Mouse (Mus musculus) limb, embryonic 10.5 days (tissue): ENCODE data around the gene Slamf7. TPM values are rescaled to one million over a fixed set of nuclear protein-coding genes. Genes with fewer than 3 reads are reported as not detected.

Experiments
- DNase-seq: peaks from one replicate; pipeline ENCODE4 v3.0.0-alpha.2; 2017; ENCODE audit warnings: low spot score
- H3K27ac ChIP-seq: fragments of 300-500 bp; sonication (generic); 2 replicates; pipeline ENCODE4 v1.5.1; 2016; ENCODE audit warnings: mild to moderate bottlenecking
- H3K27me3 ChIP-seq: fragments of 300-500 bp; sonication (generic); 2 replicates; pipeline ENCODE4 v1.6.1; 2016; ENCODE audit warnings: low read depth, mild to moderate bottlenecking; ENCODE audit not compliant: poor library complexity, severe bottlenecking
- H3K36me3 ChIP-seq: fragments of 300-500 bp; sonication (generic); 2 replicates; pipeline ENCODE4 v1.6.1; 2016; ENCODE audit warnings: mild to moderate bottlenecking, moderate library complexity
- H3K4me1 ChIP-seq: fragments of 300-500 bp; sonication (generic); 2 replicates; pipeline ENCODE4 v1.6.1; 2016
- H3K4me3 ChIP-seq: fragments of 300-500 bp; sonication (generic); 2 replicates; pipeline ENCODE4 v1.5.1; 2016; ENCODE audit warnings: mild to moderate bottlenecking, moderate library complexity
- H3K9me3 ChIP-seq: fragments of 300-500 bp; sonication (generic); replicated peaks from 2 replicates; pipeline ENCODE4 v1.6.1; 2016; ENCODE audit warnings: mild to moderate bottlenecking
- WGBS: fragments of 180-500 bp; shearing (Covaris S2); methylation state at CpG from one replicate; pipeline ENCODE4 v1.1.7; 2016; 5-methylcytosine and 5-hydroxymethylcytosine counted together
- polyA plus RNA-seq: library from polyadenylated mRNA; unstranded; fragments of >200 nt; fragmentation: Nextera tagmentation; extraction: Ambion mirVana; gene quantifications from 2 replicates; pipeline ENCODE4 v1.2.1, GENCODE M21; 2016

Slamf7 gene
- polyA plus RNA-seq, 1 experiment from 2014 or later: not detected

DNA sequence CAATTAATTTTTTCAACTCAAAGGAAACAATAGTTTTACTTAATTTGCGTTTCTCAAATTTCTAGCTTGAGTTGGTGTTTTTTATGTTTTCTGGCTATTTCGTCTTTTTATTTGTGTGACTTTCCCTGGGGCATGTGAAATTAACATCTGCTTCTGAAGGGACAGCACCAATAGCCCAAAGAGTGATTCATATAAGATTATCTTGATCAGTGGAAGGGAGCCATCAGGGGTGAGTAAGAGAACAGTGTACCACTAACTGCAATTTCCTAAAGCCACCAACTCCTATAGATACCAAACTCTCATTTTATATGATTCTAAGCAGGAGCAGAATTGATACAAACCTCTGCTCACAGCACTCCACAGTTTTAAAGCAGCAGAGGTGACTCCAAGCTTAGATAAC, 10.9 kb upstream of the Slamf7 start:
- no peak for DNase-seq
- 92% methylated on average over 2 of the region's 2 CpGs for WGBS
- H3K4me1 ChIP-seq: no peaks in the 10 kb centered on the region

DNA sequence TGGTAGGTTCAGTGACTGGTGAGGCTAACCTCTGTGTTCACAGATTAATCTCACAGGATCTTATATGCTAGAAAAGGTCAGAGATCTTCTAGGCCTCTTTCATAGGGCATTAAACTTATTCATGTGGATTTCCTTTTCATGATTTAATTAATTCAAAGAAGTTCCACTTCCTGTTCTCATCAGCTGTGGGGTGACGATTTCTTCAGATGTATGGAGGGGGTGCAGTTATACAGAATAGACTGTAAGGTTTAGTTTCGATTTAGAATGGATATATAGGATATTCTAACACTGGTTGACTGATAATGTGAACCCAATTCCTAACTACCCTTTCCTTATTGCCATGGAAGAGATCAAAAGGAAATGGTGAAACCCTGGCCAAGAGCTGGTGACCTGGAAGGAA, 8.6 kb upstream of the Slamf7 start:
- WGBS: 87% methylated on average over 2 of the region's 2 CpGs
- no peak for DNase-seq

More for the DNA sequence above, 10.9 kb upstream of the Slamf7 start:
- Histone ChIP-seq H3K4me3 (no peak overlapping the region), H3K9me3 (no peaks in the 10 kb centered on the region), H3K27me3 (no peaks in the 10 kb centered on the region), H3K36me3 (no peaks in the 10 kb centered on the region), H3K27ac (no peak overlapping the region)

DNA sequence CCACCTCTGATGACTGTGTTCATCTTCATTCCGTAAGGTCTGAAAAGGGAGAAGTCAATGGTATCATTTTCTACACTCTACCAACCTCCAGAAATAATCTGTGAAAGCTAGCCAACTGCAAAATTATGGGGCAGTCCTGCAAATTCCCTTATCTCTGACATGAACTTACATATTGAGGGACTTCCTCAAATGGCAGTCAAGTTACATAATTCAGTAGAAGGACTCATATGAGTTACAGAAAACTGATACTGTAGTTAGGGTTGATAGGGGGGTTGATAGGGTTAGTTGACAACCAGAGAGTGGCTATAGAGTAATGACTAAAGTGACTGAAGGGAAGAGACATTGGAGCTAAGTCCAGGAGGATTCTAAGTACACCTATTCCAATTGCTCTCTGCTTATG, 7.6 kb upstream of the Slamf7 start:
- 95% methylated on average over 1 of the region's 1 CpGs for WGBS
- H3K4me1 ChIP-seq: no peaks in the 10 kb centered on the region

More for the DNA sequence above, 8.6 kb upstream of the Slamf7 start:
- Histone ChIP-seq H3K4me3 (no peak overlapping the region), H3K27me3 (no peaks in the 10 kb centered on the region), H3K27ac (no peak overlapping the region), H3K36me3 (no peaks in the 10 kb centered on the region), H3K9me3 (no peaks in the 10 kb centered on the region), H3K4me1 (no peaks in the 10 kb centered on the region)

DNA sequence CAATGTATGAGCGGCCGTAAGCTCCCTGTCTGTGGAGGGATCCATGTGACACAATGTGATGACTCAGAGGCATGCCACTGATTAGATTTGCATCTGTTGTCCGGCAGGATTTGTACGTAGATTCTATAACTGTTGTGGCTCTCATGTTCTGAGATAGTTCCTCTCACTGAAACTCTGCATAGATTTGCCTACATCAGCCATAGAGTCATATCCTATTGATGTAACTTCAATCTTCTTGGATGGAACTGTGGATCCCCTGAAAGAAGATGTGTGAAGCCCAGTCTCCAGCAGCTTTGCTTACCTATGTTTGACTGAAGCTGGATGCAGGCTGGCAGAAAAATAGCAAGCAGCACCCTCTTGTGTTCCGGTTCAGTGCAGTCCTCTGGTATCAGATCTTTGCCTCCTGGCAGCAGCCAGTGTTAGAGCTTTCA, 5.7 kb upstream of the Slamf7 start:
- H3K4me3 ChIP-seq: no peak overlapping the region
- H3K27ac ChIP-seq: no peak overlapping the region
- no peaks in the 10 kb centered on the region for H3K36me3 ChIP-seq
- DNase-seq: no peak
- 79% methylated on average over 5 of the region's 5 CpGs for WGBS
- no peaks in the 10 kb centered on the region for H3K9me3 ChIP-seq
- H3K27me3 ChIP-seq: no peaks in the 10 kb centered on the region
- H3K4me1 ChIP-seq: no peaks in the 10 kb centered on the region

More for the DNA sequence above, 7.6 kb upstream of the Slamf7 start:
- Histone ChIP-seq H3K27ac (no peak overlapping the region), H3K36me3 (no peaks in the 10 kb centered on the region), H3K4me3 (no peak overlapping the region), H3K9me3 (no peaks in the 10 kb centered on the region), H3K27me3 (no peaks in the 10 kb centered on the region)
- no peak for DNase-seq

DNA sequence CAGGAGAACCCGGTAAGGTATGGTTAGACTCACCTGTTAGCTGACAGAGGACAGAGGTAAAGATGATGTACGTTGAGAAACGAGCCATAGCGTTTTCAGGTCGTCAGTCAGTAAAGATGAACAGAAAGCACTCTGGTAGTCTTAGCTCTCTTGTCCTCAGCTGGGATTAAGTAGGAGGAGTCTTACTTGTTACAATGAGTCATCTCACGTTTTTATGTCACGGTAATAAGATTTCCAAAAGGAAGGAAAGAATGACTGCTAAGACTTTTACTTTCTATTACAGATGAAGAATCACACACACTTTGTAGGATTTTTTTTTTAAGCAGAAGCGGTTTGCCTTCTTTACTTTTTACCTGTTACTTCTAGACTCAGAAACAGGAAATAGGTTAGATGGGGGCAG, 4.0 kb downstream of the Slamf7 start:
- Histone ChIP-seq H3K9me3 (no peaks in the 10 kb centered on the region), H3K4me3 (no peak overlapping the region), H3K27me3 (no peaks in the 10 kb centered on the region), H3K36me3 (no peaks in the 10 kb centered on the region), H3K4me1 (no peaks in the 10 kb centered on the region), H3K27ac (no peak overlapping the region)
- 85% methylated on average over 8 of the region's 8 CpGs for WGBS
- no peak for DNase-seq

DNA sequence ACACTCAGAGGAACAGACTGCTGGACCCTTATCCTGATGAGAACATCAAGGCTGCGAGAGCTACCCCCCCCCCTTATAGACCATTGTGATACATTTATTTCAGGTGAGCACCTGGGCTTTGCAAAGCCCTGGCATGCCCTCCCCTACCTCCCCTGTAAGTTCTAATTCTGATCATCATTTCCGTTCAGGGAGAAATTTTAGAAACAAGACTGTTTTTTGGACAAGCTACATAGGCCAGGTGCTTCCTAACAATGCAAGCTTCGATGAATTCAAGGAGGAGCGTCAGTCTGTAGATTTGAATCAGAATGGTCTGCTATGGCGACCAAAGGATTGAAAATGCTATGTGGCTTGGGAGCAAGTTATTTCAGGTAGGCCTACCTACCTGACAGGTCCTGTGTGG, 5.1 kb downstream of the Slamf7 start:
- no peak for DNase-seq
- no peaks in the 10 kb centered on the region for H3K9me3 ChIP-seq
- H3K4me1 ChIP-seq: no peaks in the 10 kb centered on the region
- H3K27me3 ChIP-seq: no peaks in the 10 kb centered on the region
- no peaks in the 10 kb centered on the region for H3K36me3 ChIP-seq
- WGBS: 89% methylated on average over 5 of the region's 5 CpGs
- H3K27ac ChIP-seq: no peak overlapping the region
- H3K4me3 ChIP-seq: no peak overlapping the region

DNA sequence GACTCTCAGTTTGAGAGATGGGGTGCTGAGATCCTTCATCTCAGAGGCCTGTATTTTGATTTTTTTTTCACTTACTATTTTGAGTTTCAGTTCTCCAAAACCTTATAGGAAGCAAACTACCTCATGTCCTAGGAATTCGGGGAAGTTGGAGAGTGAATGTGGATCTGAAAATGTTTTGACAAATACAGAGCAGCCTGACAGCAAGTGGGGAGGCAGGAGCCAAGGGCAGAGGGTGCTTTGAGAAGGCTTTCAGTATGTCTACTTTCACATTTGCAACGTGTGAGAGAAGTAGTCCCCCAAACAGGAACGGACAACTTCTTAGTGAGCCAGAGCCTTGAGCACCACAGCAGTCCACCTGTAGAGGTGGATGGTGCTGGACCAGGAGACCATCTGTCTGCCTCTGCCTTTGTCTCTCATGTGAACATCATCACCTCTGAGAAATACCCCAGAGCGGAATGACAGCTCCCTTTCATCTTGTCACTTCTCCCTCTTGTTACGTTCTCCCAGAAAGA, 6.3 kb downstream of the Slamf7 start:
- no peaks in the 10 kb centered on the region for H3K27me3 ChIP-seq
- no peaks in the 10 kb centered on the region for H3K9me3 ChIP-seq
- DNase-seq: no peak
- no peaks in the 10 kb centered on the region for H3K4me1 ChIP-seq
- 69% methylated on average over 5 of the region's 5 CpGs for WGBS
- no peaks in the 10 kb centered on the region for H3K36me3 ChIP-seq
- H3K4me3 ChIP-seq: no peak overlapping the region
- H3K27ac ChIP-seq: no peak overlapping the region

DNA sequence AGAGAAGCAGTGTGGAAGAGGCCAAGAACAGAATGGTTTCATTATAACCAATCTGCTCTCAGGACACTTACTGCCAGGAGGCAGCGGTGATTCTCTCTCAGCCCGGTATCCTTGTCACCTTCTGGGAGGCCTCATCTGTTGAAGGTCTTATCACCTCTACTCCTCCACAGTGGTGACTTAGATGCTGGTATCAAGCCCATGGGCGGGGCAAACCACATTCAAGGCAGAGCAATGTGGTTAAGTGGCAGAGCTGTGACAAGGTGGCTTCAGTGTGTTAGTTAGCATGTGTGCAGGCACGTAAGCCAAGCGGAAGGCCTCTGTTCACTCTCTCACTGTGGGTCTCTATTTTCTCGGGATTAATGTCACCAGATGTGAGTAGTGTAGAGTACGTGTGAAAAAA, 9.2 kb downstream of the Slamf7 start:
- Histone ChIP-seq H3K4me1 (no peaks in the 10 kb centered on the region), H3K9me3 (no peaks in the 10 kb centered on the region), H3K27ac (no peak overlapping the region), H3K4me3 (no peak overlapping the region), H3K27me3 (no peaks in the 10 kb centered on the region), H3K36me3 (no peaks in the 10 kb centered on the region)
- WGBS: 79% methylated on average over 7 of the region's 7 CpGs
- no peak for DNase-seq

DNA sequence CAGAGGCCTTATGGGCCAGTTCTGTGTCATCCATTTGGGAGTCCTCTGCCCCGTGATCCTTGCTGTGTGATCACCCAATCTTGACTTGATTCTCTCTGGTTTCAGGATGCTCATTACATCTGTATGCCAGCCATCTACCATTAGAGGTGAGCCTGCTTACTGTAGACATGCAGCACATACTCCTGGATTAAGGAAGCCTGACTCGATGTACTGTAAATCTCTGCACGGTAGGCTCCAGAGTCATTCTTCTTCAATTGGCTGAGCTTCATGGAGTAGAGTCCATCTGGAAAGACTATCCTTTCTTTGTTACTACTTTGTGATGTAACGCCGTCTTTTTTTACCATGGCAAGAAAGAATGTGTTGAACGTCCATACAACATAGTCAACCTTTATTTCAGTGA, 12.0 kb downstream of the Slamf7 start:
- Histone ChIP-seq H3K36me3 (no peaks in the 10 kb centered on the region), H3K27me3 (no peaks in the 10 kb centered on the region), H3K4me1 (no peaks in the 10 kb centered on the region), H3K4me3 (no peak overlapping the region), H3K9me3 (no peaks in the 10 kb centered on the region), H3K27ac (no peak overlapping the region)
- 94% methylated on average over 6 of the region's 6 CpGs for WGBS
- no peak for DNase-seq

DNA sequence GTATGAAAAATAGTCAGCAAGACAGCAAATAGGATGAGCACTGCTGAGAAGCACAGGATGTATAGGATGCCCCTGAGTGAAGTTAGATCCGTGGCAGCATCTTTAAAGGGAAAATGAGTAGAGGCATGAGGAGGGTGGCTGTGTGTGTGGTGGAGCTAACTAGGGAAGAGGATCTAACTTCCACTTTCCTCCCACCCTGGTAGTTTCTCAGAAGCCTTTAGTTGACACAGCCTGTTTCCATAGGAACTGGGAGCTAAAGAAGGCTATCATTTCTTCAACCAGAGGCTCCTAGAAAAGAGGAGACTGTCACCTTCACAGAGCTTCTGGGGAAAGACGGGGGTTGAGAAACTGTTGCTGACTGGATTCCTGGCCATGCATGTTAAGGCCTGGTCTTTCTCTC, 14.1 kb downstream of the Slamf7 start:
- Histone ChIP-seq H3K36me3 (no peaks in the 10 kb centered on the region), H3K27ac (no peak overlapping the region), H3K4me3 (no peak overlapping the region), H3K27me3 (no peaks in the 10 kb centered on the region), H3K9me3 (no peaks in the 10 kb centered on the region), H3K4me1 (no peaks in the 10 kb centered on the region)
- 80% methylated on average over 2 of the region's 2 CpGs for WGBS
- no peak for DNase-seq

DNA sequence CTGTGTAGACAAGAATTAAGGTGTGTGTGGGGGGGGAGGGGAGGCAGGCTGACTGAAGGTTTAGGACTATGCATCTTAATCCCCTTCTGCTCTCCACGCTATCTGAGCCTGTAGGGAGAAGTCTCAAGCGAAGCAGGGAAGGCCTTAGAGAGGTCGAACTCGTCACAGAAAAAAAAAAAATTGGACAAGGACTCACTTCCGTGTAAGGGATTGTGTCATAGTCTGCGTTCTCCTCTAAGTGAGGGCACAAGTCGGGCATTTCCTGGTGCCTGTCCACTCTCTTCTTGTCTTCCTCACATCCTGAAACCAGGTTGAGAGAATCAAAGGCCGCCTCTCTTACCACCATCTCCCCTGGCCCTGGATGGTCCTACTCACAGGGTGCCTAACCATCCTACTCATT, 15.7 kb downstream of the Slamf7 start:
- Histone ChIP-seq H3K4me1 (no peaks in the 10 kb centered on the region), H3K27me3 (no peaks in the 10 kb centered on the region), H3K4me3 (no peak overlapping the region), H3K36me3 (no peaks in the 10 kb centered on the region), H3K27ac (no peak overlapping the region), H3K9me3 (no peaks in the 10 kb centered on the region)
- DNase-seq: no peak
- WGBS: 89% methylated on average over 8 of the region's 8 CpGs

DNA sequence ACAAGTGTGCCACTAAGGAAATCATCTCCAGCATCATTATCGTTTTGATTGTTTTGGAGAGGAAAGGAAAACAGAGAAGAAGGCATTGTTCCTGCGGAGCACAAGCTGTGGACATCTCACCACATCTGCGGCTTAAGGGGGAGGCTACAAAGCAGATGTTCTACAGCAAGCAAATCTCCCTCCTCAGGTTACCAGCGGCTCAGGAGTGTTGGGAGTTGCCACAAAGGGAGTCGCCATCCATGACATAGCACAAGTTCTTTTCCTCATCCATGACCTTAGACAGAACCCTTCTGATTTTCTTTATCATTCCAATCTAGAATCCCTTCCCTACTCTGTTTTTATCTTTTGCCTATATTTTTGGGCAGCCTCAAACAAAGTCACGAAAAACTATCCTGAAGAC, 17.1 kb downstream of the Slamf7 start:
- WGBS: 59% methylated on average over 6 of the region's 6 CpGs
- no peaks in the 10 kb centered on the region for H3K36me3 ChIP-seq
- H3K4me1 ChIP-seq: no peaks in the 10 kb centered on the region
- no peak overlapping the region for H3K4me3 ChIP-seq
- H3K27ac ChIP-seq: no peak overlapping the region
- no peak for DNase-seq
- H3K9me3 ChIP-seq: no peaks in the 10 kb centered on the region
- no peaks in the 10 kb centered on the region for H3K27me3 ChIP-seq

DNA sequence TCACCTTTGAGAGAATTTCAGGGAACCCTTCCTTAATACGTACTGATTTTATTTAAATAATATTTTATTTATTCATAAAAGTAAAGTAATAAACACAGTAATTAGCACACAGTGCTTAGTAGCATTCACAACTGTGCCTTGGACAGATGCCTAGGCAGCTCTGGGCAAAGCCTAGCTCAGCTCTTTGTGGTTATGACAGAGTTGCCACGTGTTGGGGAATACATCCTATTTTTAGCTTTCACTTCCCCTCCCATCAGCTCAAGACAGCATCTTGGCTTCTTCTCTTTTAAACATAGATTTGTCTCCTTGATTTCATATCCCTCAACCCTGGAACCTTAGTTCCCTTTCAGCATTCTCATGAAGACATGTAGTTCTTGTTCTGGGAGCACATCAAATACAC, 21.4 kb downstream of the Slamf7 start:
- Histone ChIP-seq H3K4me3 (no peak overlapping the region), H3K27ac (no peak overlapping the region), H3K9me3 (no peaks in the 10 kb centered on the region), H3K27me3 (no peaks in the 10 kb centered on the region), H3K36me3 (no peaks in the 10 kb centered on the region), H3K4me1 (no peaks in the 10 kb centered on the region; the same call in 1 of the 2 replicates)
- DNase-seq: no peak
- WGBS: 81% methylated on average over 2 of the region's 2 CpGs

DNA sequence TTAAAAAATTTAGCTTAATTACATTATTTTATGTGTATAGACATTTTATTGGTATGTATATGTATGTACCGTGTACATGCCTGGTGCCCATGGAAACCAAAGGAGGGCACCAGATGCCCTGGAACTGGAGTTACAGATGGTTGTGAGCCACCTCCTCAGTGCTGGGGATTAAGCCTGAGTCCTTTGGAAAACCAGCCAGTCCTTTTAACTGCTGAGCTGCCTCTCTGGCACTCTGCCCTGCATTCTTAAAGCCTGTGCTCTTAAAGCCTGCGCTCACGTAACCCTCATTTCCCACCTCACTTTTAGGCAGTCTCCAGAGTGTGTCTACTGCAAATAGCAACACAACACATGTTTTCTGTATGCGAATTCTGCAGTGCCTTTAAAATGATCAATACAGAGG, 21.9 kb downstream of the Slamf7 start:
- Histone ChIP-seq H3K4me1 (no peaks in the 10 kb centered on the region; the same call in 1 of the 2 replicates), H3K4me3 (no peak overlapping the region), H3K27ac (no peak overlapping the region), H3K27me3 (no peaks in the 10 kb centered on the region), H3K9me3 (no peaks in the 10 kb centered on the region), H3K36me3 (no peaks in the 10 kb centered on the region)
- DNase-seq: no peak
- 93% methylated on average over 4 of the region's 4 CpGs for whole genome bisulfite sequencing
